Mouse (Mus musculus): ENCODE measurements at regions not wholly inside any gene's neighbourhood (a gene's known extent, or its start where the extent isn't known, plus 50 kb on each side); places are given as distances from the start of the nearest gene placed in this dataset.

GRCm38 (mm10) chr12:95424739-95425138, 267.3 kb upstream of the Flrt2 start:
- Histone ChIP-seq H3K27ac (ENCODE audit: low read depth, low read length) (no peak overlapping the region), H3K36me3 (ENCODE audit: control insufficient read depth, insufficient read depth, low read length) (no peaks in the 10 kb centered on the region), H3K4me2 (replicated peaks; ENCODE audit: low read depth, low read length) (no peak overlapping the region), H3K9ac (ENCODE audit: low read depth, low read length) (no peak overlapping the region), H3K4me3 (ENCODE audit: low read length) (no peak overlapping the region), H3K27me3 (ENCODE audit: control insufficient read depth, insufficient read depth, low read length) (no peaks in the 10 kb centered on the region), H3K9me3 (ENCODE audit: control insufficient read depth, low read length) (no peaks in the 10 kb centered on the region), H3K4me1 (ENCODE audit: control insufficient read depth, insufficient read depth, low read length) (no peaks in the 10 kb centered on the region)
- 90% methylated on average over 2 of the region's 2 CpGs for WGBS
- no peak for ATAC-seq (ENCODE audit: low FRiP score, low TSS enrichment)

DNA sequence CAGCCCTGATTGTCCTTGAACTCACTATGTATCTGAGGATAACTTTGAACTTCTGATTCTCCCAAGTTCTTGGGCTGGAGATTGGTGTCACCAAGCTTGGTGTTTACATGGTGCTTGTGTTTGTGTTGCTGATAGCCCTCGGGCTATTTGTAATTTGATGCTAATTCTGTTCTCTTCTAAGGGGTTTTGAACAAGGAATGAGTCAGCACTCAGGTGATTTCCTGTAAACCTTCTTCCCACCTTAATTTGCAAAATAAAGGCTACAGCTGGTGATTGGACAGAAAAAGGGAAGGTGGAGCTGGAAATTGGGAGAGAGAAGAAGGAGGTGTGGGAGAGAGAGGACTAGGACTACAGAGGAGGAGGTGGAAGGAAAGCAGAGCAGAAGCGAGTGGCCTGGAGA, 254.8 kb upstream of the Flrt2 start:
- Histone ChIP-seq H3K4me3 (ENCODE audit: low read length) (no peak overlapping the region), H3K9me3 (ENCODE audit: control insufficient read depth, low read length) (no peaks in the 10 kb centered on the region), H3K36me3 (ENCODE audit: control insufficient read depth, insufficient read depth, low read length) (no peaks in the 10 kb centered on the region), H3K9ac (ENCODE audit: low read depth, low read length) (no peak overlapping the region), H3K4me1 (ENCODE audit: control insufficient read depth, insufficient read depth, low read length) (no peaks in the 10 kb centered on the region), H3K4me2 (replicated peaks; ENCODE audit: low read depth, low read length) (no peak overlapping the region), H3K27me3 (ENCODE audit: control insufficient read depth, insufficient read depth, low read length) (no peaks in the 10 kb centered on the region), H3K27ac (ENCODE audit: low read depth, low read length) (no peak overlapping the region)
- ATAC-seq (ENCODE audit: low FRiP score, low TSS enrichment): no peak
- 62% methylated on average over 2 of the region's 2 CpGs for WGBS

- H3K4me2 ChIP-seq (replicated peaks; ENCODE audit: low read depth, low read length): no peak overlapping the region
- no peak for ATAC-seq (ENCODE audit: low FRiP score, low TSS enrichment)
- H3K9ac ChIP-seq (ENCODE audit: low read depth, low read length): no peak overlapping the region
- WGBS: 96% methylated on average over 4 of the region's 4 CpGs
- no peaks in the 10 kb centered on the region for H3K9me3 ChIP-seq (ENCODE audit: control insufficient read depth, low read length)
- no peak overlapping the region for H3K4me3 ChIP-seq (ENCODE audit: low read length)
- no peaks in the 10 kb centered on the region for H3K4me1 ChIP-seq (ENCODE audit: control insufficient read depth, insufficient read depth, low read length)
- no peaks in the 10 kb centered on the region for H3K27me3 ChIP-seq (ENCODE audit: control insufficient read depth, insufficient read depth, low read length)
- no peak overlapping the region for H3K27ac ChIP-seq (ENCODE audit: low read depth, low read length)
- H3K36me3 ChIP-seq (ENCODE audit: control insufficient read depth, insufficient read depth, low read length): no peaks in the 10 kb centered on the region
These were observed 234.5 kb upstream of the Flrt2 start for GRCm38 (mm10) chr12:95457480-95457879.

- WGBS: 51% methylated on average over 12 of the region's 12 CpGs
- Histone ChIP-seq H3K36me3 (ENCODE audit: control insufficient read depth, insufficient read depth, low read length) (no peaks in the 10 kb centered on the region), H3K9me3 (ENCODE audit: control insufficient read depth, low read length) (no peaks in the 10 kb centered on the region), H3K9ac (ENCODE audit: low read depth, low read length) (no peak overlapping the region), H3K4me3 (ENCODE audit: low read length) (no peak overlapping the region), H3K4me1 (ENCODE audit: control insufficient read depth, insufficient read depth, low read length) (no peaks in the 10 kb centered on the region), H3K4me2 (replicated peaks; ENCODE audit: low read depth, low read length) (no peak overlapping the region), H3K27me3 (ENCODE audit: control insufficient read depth, insufficient read depth, low read length) (no peaks in the 10 kb centered on the region), H3K27ac (ENCODE audit: low read depth, low read length) (no peak overlapping the region)
- ATAC-seq (ENCODE audit: low FRiP score, low TSS enrichment): no peak
These were observed 225.2 kb upstream of the Flrt2 start for GRCm38 (mm10) chr12:95466502-95467490.

DNA sequence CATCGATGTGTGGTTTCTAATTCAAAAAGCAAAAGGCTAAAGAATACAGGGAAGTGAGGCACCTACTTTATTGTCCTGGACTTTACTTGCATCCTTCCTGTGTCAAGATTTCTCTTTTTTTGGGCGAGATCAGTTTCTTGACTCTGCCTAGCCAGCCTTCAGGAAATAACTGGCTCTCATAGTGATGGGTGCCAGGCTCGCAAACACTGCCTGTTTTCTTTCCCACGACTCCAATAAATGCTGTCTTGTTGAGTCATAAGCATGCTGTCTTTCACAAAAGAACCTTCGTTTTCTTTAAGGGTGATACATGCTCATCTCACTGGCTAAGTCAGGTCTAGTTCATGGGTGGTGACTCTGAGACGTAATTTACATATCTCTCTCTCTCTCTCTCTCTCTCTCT, 222.1 kb upstream of the Flrt2 start:
- Histone ChIP-seq H3K4me1 (ENCODE audit: control insufficient read depth, insufficient read depth, low read length) (no peaks in the 10 kb centered on the region), H3K36me3 (ENCODE audit: control insufficient read depth, insufficient read depth, low read length) (no peaks in the 10 kb centered on the region), H3K9ac (ENCODE audit: low read depth, low read length) (no peak overlapping the region), H3K27me3 (ENCODE audit: control insufficient read depth, insufficient read depth, low read length) (no peaks in the 10 kb centered on the region), H3K4me2 (replicated peaks; ENCODE audit: low read depth, low read length) (no peak overlapping the region), H3K4me3 (ENCODE audit: low read length) (no peak overlapping the region), H3K27ac (ENCODE audit: low read depth, low read length) (no peak overlapping the region), H3K9me3 (ENCODE audit: control insufficient read depth, low read length) (no peaks in the 10 kb centered on the region)
- whole genome bisulfite sequencing: 63% methylated on average over 6 of the region's 6 CpGs
- ATAC-seq (ENCODE audit: low FRiP score, low TSS enrichment): no peak

- no peaks in the 10 kb centered on the region for H3K27me3 ChIP-seq (ENCODE audit: control insufficient read depth, insufficient read depth, low read length)
- no peaks in the 10 kb centered on the region for H3K4me1 ChIP-seq (ENCODE audit: control insufficient read depth, insufficient read depth, low read length)
- H3K9ac ChIP-seq (ENCODE audit: low read depth, low read length): no peak overlapping the region
- no peaks in the 10 kb centered on the region for H3K9me3 ChIP-seq (ENCODE audit: control insufficient read depth, low read length)
- ATAC-seq (ENCODE audit: low FRiP score, low TSS enrichment): no peak
- no peak overlapping the region for H3K27ac ChIP-seq (ENCODE audit: low read depth, low read length)
- no peak overlapping the region for H3K4me2 ChIP-seq (replicated peaks; ENCODE audit: low read depth, low read length)
- no peaks in the 10 kb centered on the region for H3K36me3 ChIP-seq (ENCODE audit: control insufficient read depth, insufficient read depth, low read length)
- H3K4me3 ChIP-seq (ENCODE audit: low read length): no peak overlapping the region
These were observed 205.5 kb upstream of the Flrt2 start for GRCm38 (mm10) chr12:95486502-95486901.

DNA sequence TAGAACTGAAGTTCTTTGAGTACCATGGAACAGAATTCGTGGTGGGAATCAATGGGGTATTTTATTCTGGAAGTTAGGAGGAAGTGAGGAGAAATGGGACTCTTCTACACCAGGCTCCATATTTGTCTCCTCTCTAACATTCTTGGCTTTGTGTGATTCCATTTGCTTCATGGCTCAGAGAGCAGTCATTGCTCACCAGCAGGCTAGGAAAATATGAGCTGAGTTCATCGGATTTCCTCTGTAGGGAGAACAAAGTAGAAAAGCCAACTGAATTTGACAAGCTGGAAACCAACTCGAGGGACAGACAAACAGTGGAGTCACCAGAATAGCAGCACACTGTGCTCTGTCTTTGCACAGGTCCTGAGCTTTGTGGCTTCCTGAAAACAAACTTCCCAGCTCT, 203.7 kb upstream of the Flrt2 start:
- Histone ChIP-seq H3K27ac (ENCODE audit: low read depth, low read length) (no peak overlapping the region), H3K36me3 (ENCODE audit: control insufficient read depth, insufficient read depth, low read length) (no peaks in the 10 kb centered on the region), H3K4me3 (ENCODE audit: low read length) (no peak overlapping the region), H3K9ac (ENCODE audit: low read depth, low read length) (no peak overlapping the region), H3K27me3 (ENCODE audit: control insufficient read depth, insufficient read depth, low read length) (no peaks in the 10 kb centered on the region), H3K4me2 (replicated peaks; ENCODE audit: low read depth, low read length) (no peak overlapping the region), H3K4me1 (ENCODE audit: control insufficient read depth, insufficient read depth, low read length) (no peaks in the 10 kb centered on the region), H3K9me3 (ENCODE audit: control insufficient read depth, low read length) (no peaks in the 10 kb centered on the region)
- no peak for ATAC-seq (ENCODE audit: low FRiP score, low TSS enrichment)
- WGBS: 39% methylated on average over 3 of the region's 3 CpGs

DNA sequence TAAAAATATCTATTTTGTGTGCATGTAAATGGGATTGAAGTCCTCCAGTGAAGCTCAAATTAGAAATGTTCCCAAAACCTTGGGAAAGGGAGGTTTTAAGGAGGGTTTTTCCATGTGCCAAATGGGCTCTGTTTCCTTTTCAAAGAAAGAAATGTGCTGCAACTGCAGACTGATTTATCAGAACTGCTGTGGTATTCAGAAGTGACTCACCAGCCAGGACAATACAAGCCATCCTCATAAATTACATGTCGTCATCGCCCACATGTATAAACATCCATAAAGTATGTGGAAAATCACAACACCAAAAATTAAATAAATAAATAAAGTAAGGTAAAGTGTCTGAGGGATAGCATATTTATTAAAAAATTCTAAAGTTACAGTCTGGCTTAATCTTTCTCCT, 202.7 kb upstream of the Flrt2 start:
- Histone ChIP-seq H3K27ac (ENCODE audit: low read depth, low read length) (no peak overlapping the region), H3K4me3 (ENCODE audit: low read length) (no peak overlapping the region), H3K4me1 (ENCODE audit: control insufficient read depth, insufficient read depth, low read length) (no peaks in the 10 kb centered on the region), H3K9ac (ENCODE audit: low read depth, low read length) (no peak overlapping the region), H3K9me3 (ENCODE audit: control insufficient read depth, low read length) (no peaks in the 10 kb centered on the region), H3K27me3 (ENCODE audit: control insufficient read depth, insufficient read depth, low read length) (no peaks in the 10 kb centered on the region), H3K36me3 (ENCODE audit: control insufficient read depth, insufficient read depth, low read length) (no peaks in the 10 kb centered on the region), H3K4me2 (replicated peaks; ENCODE audit: low read depth, low read length) (no peak overlapping the region)
- ATAC-seq (ENCODE audit: low FRiP score, low TSS enrichment): no peak
- WGBS: 78% methylated on average over 2 of the region's 2 CpGs

GRCm38 (mm10) chr12:95489848-95490247, 202.2 kb upstream of the Flrt2 start:
- Histone ChIP-seq H3K27ac (ENCODE audit: low read depth, low read length) (no peak overlapping the region), H3K9ac (ENCODE audit: low read depth, low read length) (no peak overlapping the region), H3K27me3 (ENCODE audit: control insufficient read depth, insufficient read depth, low read length) (no peaks in the 10 kb centered on the region), H3K4me2 (replicated peaks; ENCODE audit: low read depth, low read length) (no peak overlapping the region), H3K4me3 (ENCODE audit: low read length) (no peak overlapping the region), H3K9me3 (ENCODE audit: control insufficient read depth, low read length) (no peaks in the 10 kb centered on the region), H3K4me1 (ENCODE audit: control insufficient read depth, insufficient read depth, low read length) (no peaks in the 10 kb centered on the region), H3K36me3 (ENCODE audit: control insufficient read depth, insufficient read depth, low read length) (no peaks in the 10 kb centered on the region)
- no peak for ATAC-seq (ENCODE audit: low FRiP score, low TSS enrichment)
- 83% methylated on average over 2 of the region's 2 CpGs for WGBS
